Mouse (Mus musculus) mouse embryonic stem cell (cell line): ENCODE measurements around the gene Parvb.

Experiments used
- in situ Hi-C, 2 experiments: fragments of 300-500 bp; cut with MboI; formaldehyde crosslinking; loops; 1 replicate in 1 of 2; 3 replicates in 1 of 2; pipeline ENCODE4 v1.14.3; 2019 to 2020; ENCODE audit warnings: low sequenced_read_pairs in 2 of 2, low pct_unique_long_range_greater_than_20kb in 1 of 2, mixed read lengths in 1 of 2; ENCODE audit not compliant: unreplicated experiment in 1 of 2

Gene Parvb

GRCm38 (mm10) chr15:84303264-84303663 is 71.4 kb downstream of the Parvb start:
- in situ Hi-C loops = no loop called here

GRCm38 (mm10) chr15:84305333-84305732 is 73.5 kb downstream of the Parvb start:
- in situ Hi-C loops = no loop called here

- in situ Hi-C loops = no loop called here
Observed at GRCm38 (mm10) chr15:84310271-84310670, 78.4 kb downstream of the Parvb start.

GRCm38 (mm10) chr15:84311295-84312085 is 79.6 kb downstream of the Parvb start:
- in situ Hi-C loops = no loop called here

GRCm38 (mm10) chr15:84312878-84313565 is 81.2 kb downstream of the Parvb start:
- in situ Hi-C loops = no loop called here

GRCm38 (mm10) chr15:84313566-84313878 is 81.7 kb downstream of the Parvb start:
- in situ Hi-C loops = no loop called here

GRCm38 (mm10) chr15:84314420-84315080 is 82.7 kb downstream of the Parvb start:
- in situ Hi-C loops = no loop called here

- in situ Hi-C loops = no loop called here
Observed at GRCm38 (mm10) chr15:84315276-84316046, 83.6 kb downstream of the Parvb start.

GRCm38 (mm10) chr15:84319393-84319792 is 87.5 kb downstream of the Parvb start:
- in situ Hi-C loops = no loop called here

GRCm38 (mm10) chr15:84321544-84322174 is 89.8 kb downstream of the Parvb start:
- in situ Hi-C loops = no loop called here

GRCm38 (mm10) chr15:84323966-84324869 is 92.4 kb downstream of the Parvb start, which contains the start of gene Parvg:
Gene Parvg (plus strand): TSS chr15:84324026.
- in situ Hi-C loops = no loop called here

GRCm38 (mm10) chr15:84324870-84325553 is 93.2 kb downstream of the Parvb start:
- in situ Hi-C loops = no loop called here

- in situ Hi-C loops = no loop called here
Observed at GRCm38 (mm10) chr15:84325736-84326135, 93.9 kb downstream of the Parvb start.

GRCm38 (mm10) chr15:84328870-84329269 is 97.0 kb downstream of the Parvb start:
- in situ Hi-C loops = no loop called here

GRCm38 (mm10) chr15:84329940-84330339 is 98.1 kb downstream of the Parvb start:
- in situ Hi-C loops = no loop called here

GRCm38 (mm10) chr15:84331066-84331612 is 99.3 kb downstream of the Parvb start:
- in situ Hi-C loops = no loop called here
